Mouse (Mus musculus): ENCODE measurements around the gene Myd88. TPM values are rescaled to one million over a fixed set of nuclear protein-coding genes. Genes with fewer than 3 reads are reported as not detected.

Myd88 gene
- total and polyA plus RNA-seq, 2 experiments = 4.8 to 11.3 TPM

DNA sequence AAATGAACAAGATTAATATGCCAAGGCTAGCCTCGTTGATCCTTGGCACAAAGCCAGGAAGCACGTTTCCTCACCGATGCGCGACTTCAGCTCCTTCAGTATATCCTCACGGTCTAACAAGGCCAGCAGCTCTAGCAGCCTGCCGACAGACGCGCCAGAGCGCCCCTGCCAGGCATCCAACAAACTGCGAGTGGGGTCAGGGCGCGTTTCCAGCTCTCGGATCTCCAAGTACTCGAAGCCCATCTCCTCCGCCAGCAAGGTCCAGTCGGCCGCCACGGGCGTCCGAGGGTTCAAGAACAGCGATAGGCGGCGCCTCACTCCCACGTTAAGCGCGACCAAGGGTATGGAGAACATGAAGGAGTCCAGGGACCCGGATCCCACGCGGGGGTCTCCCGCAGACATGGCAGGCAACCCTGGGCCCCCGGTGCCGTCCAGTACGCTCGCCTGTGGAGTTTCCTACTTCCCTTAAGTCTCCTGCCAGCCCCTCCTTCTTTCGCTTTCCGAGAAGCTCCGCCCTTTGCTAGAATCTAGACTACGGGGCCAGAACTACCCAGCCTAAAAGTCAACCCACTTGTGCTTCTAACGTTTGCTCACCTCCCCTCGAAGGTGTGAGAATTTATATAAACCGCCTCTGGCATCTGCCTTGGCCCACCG lies 1.5 kb downstream of the Myd88 start, which contains the start of gene Acaa1a:
TSS of gene Acaa1a (plus strand) at position 119 of the 654 bp plus-strand sequence.
- H3K27me3 ChIP-seq (ENCODE audit: control insufficient read depth, insufficient read depth, low read length) = no peaks in the 10 kb centered on the region
- under 1% methylated on average over 43 of the region's 43 CpGs for WGBS
- H3K27ac ChIP-seq (replicated peaks; ENCODE audit: insufficient read depth, low read depth, low read length) = peak within 1 kb of the TSS; percentile 94
- H3K4me3 ChIP-seq (ENCODE audit: insufficient read depth, low read depth, low read length) = peak within 1 kb of the TSS; percentile 94
- peak; percentile 74 for DNase-seq (ENCODE audit: extremely low read depth, low read depth, low spot score)
- H3K79me2 ChIP-seq (ENCODE audit: control insufficient read depth, insufficient read depth, low read length) = peaks cover 12% of the 10 kb centered on the region; the same call in 1 of the 2 replicates
- peaks cover 13% of the 10 kb centered on the region for H3K36me3 ChIP-seq (ENCODE audit: control insufficient read depth, insufficient read depth, low read length)
- TF ChIP-seq POLR2A (IDR thresholded peaks at IDR 0.05; ENCODE audit: extremely low read depth, insufficient read depth, low read length) (0 out of 2 replicates have a peak, but pooled peaks have one; percentile 44), CTCF (IDR thresholded peaks at IDR 0.05; ENCODE audit: low read depth, low read length) (0 out of 2 replicates have a peak, but pooled peaks have one; percentile 1)
- H3K9ac ChIP-seq (ENCODE audit: low read depth, low read length) = peak within 1 kb of the TSS; percentile 91
- H3K4me1 ChIP-seq (ENCODE audit: control insufficient read depth, insufficient read depth, low read length) = peaks cover 19% of the 10 kb centered on the region

GRCm38 (mm10) chr9:119339106-119339505 lies 2.1 kb downstream of the Myd88 start:
- Histone ChIP-seq H3K79me2 (ENCODE audit: control insufficient read depth, insufficient read depth, low read length) (peaks cover 12% of the 10 kb centered on the region; the same call in 1 of the 2 replicates), H3K4me3 (ENCODE audit: insufficient read depth, low read depth, low read length) (peak overlapping the region; percentile 94; the same call in 1 of the 2 replicates), H3K9ac (ENCODE audit: low read depth, low read length) (peak overlapping the region; percentile 91), H3K36me3 (ENCODE audit: control insufficient read depth, insufficient read depth, low read length) (peaks cover 10% of the 10 kb centered on the region), H3K4me1 (ENCODE audit: control insufficient read depth, insufficient read depth, low read length) (peaks cover 21% of the 10 kb centered on the region), H3K27me3 (ENCODE audit: control insufficient read depth, insufficient read depth, low read length) (no peaks in the 10 kb centered on the region), H3K27ac (replicated peaks; ENCODE audit: insufficient read depth, low read depth, low read length) (no peak overlapping the region)
- TF ChIP-seq POLR2A (IDR thresholded peaks at IDR 0.05; ENCODE audit: extremely low read depth, insufficient read depth, low read length) (no peak), CTCF (IDR thresholded peaks at IDR 0.05; ENCODE audit: low read depth, low read length) (no peak)
- no peak for DNase-seq (ENCODE audit: extremely low read depth, low read depth, low spot score)
- WGBS = 53% methylated on average over 7 of the region's 7 CpGs

DNA sequence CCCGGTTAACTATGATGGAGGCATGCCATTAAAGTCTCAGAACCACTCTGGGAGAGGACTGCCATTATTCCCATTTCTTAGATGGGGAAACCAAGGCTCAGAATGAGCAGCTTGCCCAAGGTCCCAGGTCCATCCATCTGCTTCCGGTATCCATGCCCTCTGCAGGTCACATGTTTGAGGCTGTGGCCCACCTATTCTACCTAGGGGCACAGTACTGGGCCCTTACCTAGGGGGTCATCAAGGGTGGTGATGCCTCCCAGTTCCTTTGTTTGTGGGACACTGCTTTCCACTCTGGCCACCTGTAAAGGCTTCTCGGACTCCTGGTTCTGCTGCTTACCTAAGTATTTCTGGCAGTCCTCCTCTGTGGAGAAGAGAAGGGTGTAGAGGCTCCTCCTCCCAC lies 2.9 kb downstream of the Myd88 start:
- H3K27ac ChIP-seq (replicated peaks; ENCODE audit: insufficient read depth, low read depth, low read length) = no peak overlapping the region
- H3K36me3 ChIP-seq (ENCODE audit: control insufficient read depth, insufficient read depth, low read length) = peaks cover 7% of the 10 kb centered on the region
- H3K4me1 ChIP-seq (ENCODE audit: control insufficient read depth, insufficient read depth, low read length) = peaks cover 16% of the 10 kb centered on the region
- no peak overlapping the region for H3K9ac ChIP-seq (ENCODE audit: low read depth, low read length)
- peaks cover 12% of the 10 kb centered on the region; the same call in 1 of the 2 replicates for H3K79me2 ChIP-seq (ENCODE audit: control insufficient read depth, insufficient read depth, low read length)
- DNase-seq (ENCODE audit: extremely low read depth, low read depth, low spot score) = no peak
- no peak for TF ChIP-seq POLR2A (IDR thresholded peaks at IDR 0.05; ENCODE audit: extremely low read depth, insufficient read depth, low read length)
- TF ChIP-seq CTCF (IDR thresholded peaks at IDR 0.05; ENCODE audit: low read depth, low read length) = no peak
- 90% methylated on average over 3 of the region's 3 CpGs for WGBS
- H3K27me3 ChIP-seq (ENCODE audit: control insufficient read depth, insufficient read depth, low read length) = no peaks in the 10 kb centered on the region
- H3K4me3 ChIP-seq (ENCODE audit: insufficient read depth, low read depth, low read length) = no peak overlapping the region

DNA sequence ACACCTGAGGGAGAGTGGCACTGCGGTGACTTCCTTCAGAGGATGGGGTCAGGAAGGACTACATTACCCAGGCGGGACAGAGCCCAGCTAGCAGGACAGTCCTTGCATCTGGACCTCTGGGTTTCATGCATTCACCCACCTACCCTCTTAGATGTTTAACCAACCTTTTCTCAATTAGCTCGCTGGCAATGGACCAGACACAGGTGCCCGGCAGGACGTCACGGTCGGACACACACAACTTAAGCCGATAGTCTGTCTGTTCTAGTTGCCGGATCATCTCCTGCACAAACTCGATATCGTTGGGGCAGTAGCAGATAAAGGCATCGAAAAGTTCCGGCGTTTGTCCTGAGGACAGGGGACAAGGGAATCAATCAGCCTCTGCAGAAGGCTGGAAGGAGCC lies 3.4 kb downstream of the Myd88 start:
- H3K9ac ChIP-seq (ENCODE audit: low read depth, low read length) = no peak overlapping the region
- peaks cover 11% of the 10 kb centered on the region for H3K4me1 ChIP-seq (ENCODE audit: control insufficient read depth, insufficient read depth, low read length)
- 94% methylated on average over 14 of the region's 14 CpGs for WGBS
- no peak for DNase-seq (ENCODE audit: extremely low read depth, low read depth, low spot score)
- H3K4me3 ChIP-seq (ENCODE audit: insufficient read depth, low read depth, low read length) = no peak overlapping the region
- no peak for TF ChIP-seq POLR2A (IDR thresholded peaks at IDR 0.05; ENCODE audit: extremely low read depth, insufficient read depth, low read length)
- no peak for TF ChIP-seq CTCF (IDR thresholded peaks at IDR 0.05; ENCODE audit: low read depth, low read length)
- H3K27ac ChIP-seq (replicated peaks; ENCODE audit: insufficient read depth, low read depth, low read length) = no peak overlapping the region
- H3K79me2 ChIP-seq (ENCODE audit: control insufficient read depth, insufficient read depth, low read length) = peaks cover 12% of the 10 kb centered on the region; the same call in 1 of the 2 replicates
- no peaks in the 10 kb centered on the region for H3K27me3 ChIP-seq (ENCODE audit: control insufficient read depth, insufficient read depth, low read length)
- peaks cover 3% of the 10 kb centered on the region; the same call in 1 of the 2 replicates for H3K36me3 ChIP-seq (ENCODE audit: control insufficient read depth, insufficient read depth, low read length)

- no peak overlapping the region for H3K9ac ChIP-seq (ENCODE audit: low read depth, low read length)
- TF ChIP-seq POLR2A (IDR thresholded peaks at IDR 0.05; ENCODE audit: extremely low read depth, insufficient read depth, low read length) (no peak), CTCF (IDR thresholded peaks at IDR 0.05; ENCODE audit: low read depth, low read length) (no peak)
- H3K4me1 ChIP-seq (ENCODE audit: control insufficient read depth, insufficient read depth, low read length) = peaks cover 7% of the 10 kb centered on the region
- no peak for DNase-seq (ENCODE audit: extremely low read depth, low read depth, low spot score)
- no peak overlapping the region for H3K27ac ChIP-seq (replicated peaks; ENCODE audit: insufficient read depth, low read depth, low read length)
- H3K4me3 ChIP-seq (ENCODE audit: insufficient read depth, low read depth, low read length) = no peak overlapping the region
- 94% methylated on average over 4 of the region's 4 CpGs for WGBS
- H3K79me2 ChIP-seq (ENCODE audit: control insufficient read depth, insufficient read depth, low read length) = peaks cover 3% of the 10 kb centered on the region; the same call in 1 of the 2 replicates
- peaks cover 3% of the 10 kb centered on the region; the same call in 1 of the 2 replicates for H3K36me3 ChIP-seq (ENCODE audit: control insufficient read depth, insufficient read depth, low read length)
- H3K27me3 ChIP-seq (ENCODE audit: control insufficient read depth, insufficient read depth, low read length) = no peaks in the 10 kb centered on the region
Measured at GRCm38 (mm10) chr9:119335571-119335970, 5.6 kb downstream of the Myd88 start.

DNA sequence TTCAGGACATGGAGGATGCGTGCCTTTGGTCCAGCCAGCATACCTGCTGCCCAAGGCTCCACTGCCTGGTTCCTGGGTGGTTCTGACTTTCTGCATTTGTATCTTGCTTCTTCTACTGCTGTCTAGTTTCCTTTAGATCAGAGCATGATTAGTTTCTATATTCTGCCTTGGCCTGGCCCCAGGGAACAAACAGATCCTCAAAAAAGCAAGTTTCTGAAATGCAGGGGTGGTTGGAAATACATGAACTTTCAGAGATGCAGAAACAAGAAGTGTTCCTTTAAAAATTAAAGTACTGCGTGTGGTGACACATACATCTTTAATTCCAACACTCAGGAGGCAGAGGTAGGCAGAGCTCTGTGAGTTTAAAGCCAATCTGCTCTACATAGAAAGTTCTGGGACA lies 6.4 kb downstream of the Myd88 start:
- Histone ChIP-seq H3K79me2 (ENCODE audit: control insufficient read depth, insufficient read depth, low read length) (peaks cover 3% of the 10 kb centered on the region; the same call in 1 of the 2 replicates), H3K4me1 (ENCODE audit: control insufficient read depth, insufficient read depth, low read length) (peaks cover 7% of the 10 kb centered on the region), H3K27ac (replicated peaks; ENCODE audit: insufficient read depth, low read depth, low read length) (peak overlapping the region; percentile 38; the same call in 1 of the 2 replicates), H3K4me3 (ENCODE audit: insufficient read depth, low read depth, low read length) (no peak overlapping the region), H3K27me3 (ENCODE audit: control insufficient read depth, insufficient read depth, low read length) (no peaks in the 10 kb centered on the region), H3K9ac (ENCODE audit: low read depth, low read length) (no peak overlapping the region), H3K36me3 (ENCODE audit: control insufficient read depth, insufficient read depth, low read length) (peaks cover 3% of the 10 kb centered on the region; the same call in 1 of the 2 replicates)
- TF ChIP-seq CTCF (IDR thresholded peaks at IDR 0.05; ENCODE audit: low read depth, low read length) (no peak), POLR2A (IDR thresholded peaks at IDR 0.05; ENCODE audit: extremely low read depth, insufficient read depth, low read length) (no peak)
- DNase-seq (ENCODE audit: extremely low read depth, low read depth, low spot score) = no peak
- WGBS = 91% methylated on average over 2 of the region's 2 CpGs
